Mouse (Mus musculus) limb, embryonic 10.5 days (tissue): ENCODE data around the gene Zfc3h1. TPM values are rescaled to one million over a fixed set of nuclear protein-coding genes. Genes with fewer than 3 reads are reported as not detected.

ENCODE experiments used
- DNase-seq: peaks from one replicate; pipeline ENCODE4 v3.0.0-alpha.2; 2017; ENCODE audit warnings: low spot score
- H3K27ac ChIP-seq: fragments of 300-500 bp; sonication (generic); 2 replicates; pipeline ENCODE4 v1.5.1; 2016; ENCODE audit warnings: mild to moderate bottlenecking
- H3K27me3 ChIP-seq: fragments of 300-500 bp; sonication (generic); 2 replicates; pipeline ENCODE4 v1.6.1; 2016; ENCODE audit warnings: low read depth, mild to moderate bottlenecking; ENCODE audit not compliant: poor library complexity, severe bottlenecking
- H3K36me3 ChIP-seq: fragments of 300-500 bp; sonication (generic); 2 replicates; pipeline ENCODE4 v1.6.1; 2016; ENCODE audit warnings: mild to moderate bottlenecking, moderate library complexity
- H3K4me1 ChIP-seq: fragments of 300-500 bp; sonication (generic); 2 replicates; pipeline ENCODE4 v1.6.1; 2016
- H3K4me3 ChIP-seq: fragments of 300-500 bp; sonication (generic); 2 replicates; pipeline ENCODE4 v1.5.1; 2016; ENCODE audit warnings: mild to moderate bottlenecking, moderate library complexity
- H3K9me3 ChIP-seq: fragments of 300-500 bp; sonication (generic); replicated peaks from 2 replicates; pipeline ENCODE4 v1.6.1; 2016; ENCODE audit warnings: mild to moderate bottlenecking
- WGBS: fragments of 180-500 bp; shearing (Covaris S2); methylation state at CpG from one replicate; pipeline ENCODE4 v1.1.7; 2016; 5-methylcytosine and 5-hydroxymethylcytosine counted together
- polyA plus RNA-seq: library from polyadenylated mRNA; unstranded; fragments of >200 nt; fragmentation: Nextera tagmentation; extraction: Ambion mirVana; gene quantifications from 2 replicates; pipeline ENCODE4 v1.2.1, GENCODE M21; 2016

Zfc3h1 gene
- polyA plus RNA-seq, 1 experiment from 2014 or later, result 18.0 TPM

DNA sequence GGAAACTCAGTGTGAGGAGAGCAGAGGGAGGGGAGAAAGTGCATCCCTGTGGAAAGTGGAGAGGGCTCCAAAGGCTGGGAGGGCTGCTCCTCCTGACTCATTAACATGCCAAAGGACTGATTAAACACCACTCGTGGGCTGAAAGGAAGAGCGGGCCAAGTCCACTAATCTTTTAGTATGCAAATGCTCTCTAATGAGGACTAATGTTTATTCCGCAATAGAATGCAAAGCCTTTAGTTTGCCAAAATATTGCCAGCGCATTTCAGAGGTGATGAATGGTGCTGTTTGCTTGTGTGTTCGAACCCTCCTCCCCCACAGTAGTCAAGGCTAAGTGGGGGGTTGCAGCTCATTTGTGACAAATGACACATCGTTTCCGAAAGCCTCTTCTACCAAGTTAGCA, 84.3 kb downstream of the Zfc3h1 start:
- Histone ChIP-seq H3K4me3 (no peak overlapping the region), H3K27ac (no peak overlapping the region), H3K27me3 (peaks cover 9% of the 10 kb centered on the region; the same call in 1 of the 2 replicates), H3K9me3 (no peaks in the 10 kb centered on the region), H3K36me3 (no peaks in the 10 kb centered on the region), H3K4me1 (no peaks in the 10 kb centered on the region)
- DNase-seq, result no peak
- 12% methylated on average over 7 of the region's 7 CpGs for WGBS

GRCm38 (mm10) chr10:115470621-115471334, 86.0 kb downstream of the Zfc3h1 start:
- no peaks in the 10 kb centered on the region for H3K9me3 ChIP-seq
- no peak overlapping the region for H3K27ac ChIP-seq
- H3K4me1 ChIP-seq, result no peaks in the 10 kb centered on the region
- no peak for DNase-seq
- H3K36me3 ChIP-seq, result no peaks in the 10 kb centered on the region
- peaks cover 9% of the 10 kb centered on the region; the same call in 1 of the 2 replicates for H3K27me3 ChIP-seq
- WGBS, result 39% methylated on average over 17 of the region's 17 CpGs
- H3K4me3 ChIP-seq, result peak overlapping the region; percentile 39

DNA sequence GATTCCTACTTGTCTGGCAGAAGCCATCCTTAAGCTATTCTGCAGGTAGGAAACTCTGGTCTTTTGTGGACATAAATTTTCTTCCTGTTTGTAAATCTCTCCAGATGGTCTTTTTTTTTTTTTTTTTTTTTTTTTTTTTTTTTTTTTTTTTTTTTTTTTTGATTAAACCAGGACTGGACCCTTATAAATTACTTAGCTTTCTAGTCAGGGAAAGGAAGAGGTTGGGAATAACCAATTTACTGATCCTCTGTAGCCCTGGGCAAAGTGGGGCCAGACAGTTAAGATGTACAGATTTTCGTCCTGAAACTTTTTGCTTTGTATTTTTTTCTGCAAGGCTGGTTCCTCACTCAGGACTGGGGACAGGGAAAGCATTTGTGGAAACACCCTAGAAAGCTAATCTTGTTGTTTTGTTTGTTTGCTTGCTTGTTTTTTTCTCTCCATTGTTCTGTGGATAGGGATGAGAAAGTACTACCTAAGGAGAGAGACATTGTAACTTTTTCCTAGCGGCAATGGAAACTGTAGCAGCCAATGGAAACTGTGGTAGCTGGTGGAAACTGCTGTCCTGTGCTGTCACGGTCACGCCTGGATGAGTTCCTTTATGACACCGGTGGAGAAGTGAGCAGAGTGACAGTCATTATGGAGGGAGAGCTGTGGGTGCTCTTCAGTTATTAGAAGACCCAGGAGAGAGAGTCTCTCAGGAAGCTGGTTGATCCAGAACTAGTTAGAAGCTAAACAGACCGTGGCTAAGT, 88.6 kb downstream of the Zfc3h1 start:
- H3K4me1 ChIP-seq, result peaks cover 3% of the 10 kb centered on the region
- H3K9me3 ChIP-seq, result no peaks in the 10 kb centered on the region
- peaks cover 8% of the 10 kb centered on the region; the same call in 1 of the 2 replicates for H3K27me3 ChIP-seq
- H3K36me3 ChIP-seq, result no peaks in the 10 kb centered on the region
- H3K27ac ChIP-seq, result no peak overlapping the region
- no peak for DNase-seq
- no peak overlapping the region for H3K4me3 ChIP-seq
- 82% methylated on average over 6 of the region's 6 CpGs for WGBS

DNA sequence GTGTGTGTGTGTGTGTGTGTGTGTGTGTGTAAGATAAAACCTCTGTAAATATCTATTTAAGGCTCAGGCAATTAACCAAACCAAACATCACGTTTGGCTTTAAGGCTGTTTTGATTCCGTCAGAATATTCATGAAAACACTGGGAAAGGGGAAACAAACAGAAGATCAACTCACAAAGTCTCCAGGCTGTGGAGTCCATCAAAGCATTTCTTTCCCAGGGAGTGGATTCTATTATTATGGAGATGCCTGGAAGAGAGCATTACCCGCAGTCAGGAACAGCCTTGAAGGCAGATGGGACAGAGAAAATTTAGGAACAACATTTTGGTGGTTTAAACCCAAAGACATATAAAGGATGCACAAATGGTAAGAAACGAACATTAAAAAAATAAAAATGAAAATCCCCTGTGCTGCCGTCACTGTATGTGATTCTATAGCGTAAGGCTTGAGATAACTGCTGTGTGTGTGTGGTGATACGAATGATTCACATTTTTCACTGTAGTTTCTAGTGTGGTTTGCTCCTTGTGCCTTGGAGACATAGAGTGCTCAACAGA, 90.3 kb downstream of the Zfc3h1 start:
- Histone ChIP-seq H3K4me1 (peaks cover 9% of the 10 kb centered on the region), H3K27ac (no peak overlapping the region), H3K4me3 (no peak overlapping the region), H3K9me3 (no peaks in the 10 kb centered on the region), H3K36me3 (no peaks in the 10 kb centered on the region), H3K27me3 (no peaks in the 10 kb centered on the region)
- WGBS, result 67% methylated on average over 7 of the region's 7 CpGs
- DNase-seq, result no peak

GRCm38 (mm10) chr10:115476506-115476905, 91.7 kb downstream of the Zfc3h1 start:
- Histone ChIP-seq H3K9me3 (no peaks in the 10 kb centered on the region), H3K4me3 (no peak overlapping the region), H3K4me1 (peaks cover 9% of the 10 kb centered on the region), H3K36me3 (no peaks in the 10 kb centered on the region), H3K27ac (no peak overlapping the region), H3K27me3 (no peaks in the 10 kb centered on the region)
- DNase-seq, result no peak
- 86% methylated on average over 9 of the region's 9 CpGs for WGBS

- Histone ChIP-seq H3K9me3 (no peaks in the 10 kb centered on the region), H3K27me3 (no peaks in the 10 kb centered on the region), H3K36me3 (no peaks in the 10 kb centered on the region), H3K27ac (peak overlapping the region; percentile 54), H3K4me1 (peaks cover 9% of the 10 kb centered on the region), H3K4me3 (peak overlapping the region; percentile 34)
- WGBS, result 25% methylated on average over 20 of the region's 20 CpGs
- peak; percentile 46 for DNase-seq
Measured at GRCm38 (mm10) chr10:115478441-115479141, 93.8 kb downstream of the Zfc3h1 start.

Other genes starting within 250 kb of the Zfc3h1 start
- gene Tph2, start 199.9 kb upstream of the Zfc3h1 start, polyA plus RNA-seq, result 0.18 TPM in 1 of 2 replicates, not detected in the other
- 51.7 and 57.6 TPM in 2 replicates for gene Tbc1d15, start 133.5 kb upstream of the Zfc3h1 start, polyA plus RNA-seq
- 2.2 and 2.6 TPM in 2 replicates for gene Rab21, start 69.4 kb upstream of the Zfc3h1 start, polyA plus RNA-seq
- gene Tmem19, start 22.5 kb upstream of the Zfc3h1 start, polyA plus RNA-seq, result 21.2 and 26.2 TPM in 2 replicates
- gene Thap2, start 516 bp upstream of the Zfc3h1 start, polyA plus RNA-seq, result 21.7 and 24.0 TPM in 2 replicates
- not detected in 2 replicates for gene A930009A15Rik, start 185.0 kb downstream of the Zfc3h1 start, polyA plus RNA-seq
- gene Lgr5, start 202.8 kb downstream of the Zfc3h1 start, polyA plus RNA-seq, result 1.4 and 2.3 TPM in 2 replicates